Mouse (Mus musculus): ENCODE measurements around the gene Mroh7.

GRCm38 (mm10) chr4:106632313-106632712, 98.4 kb downstream of the Mroh7 start:
- no peak for TF ChIP-seq POLR2A (IDR thresholded peaks at IDR 0.05; ENCODE audit: low read depth, low read length)
- no peak for TF ChIP-seq CTCF (IDR thresholded peaks at IDR 0.05; ENCODE audit: borderline replicate concordance, insufficient read depth, low read length)

Measured in embryonic fibroblast, embryonic 13.5 days (primary cell).